Mouse (Mus musculus): Measurements from ENCODE around the gene Ctr9. TPM values are rescaled to one million over a fixed set of nuclear protein-coding genes. Genes with fewer than 3 reads are reported as not detected.

The Ctr9 gene
- polyA plus RNA-seq (2011; ENCODE audit: insufficient read depth, insufficient read length, low replicate concordance, missing spikeins), result 12.1 and 21.2 TPM in 2 replicates

DNA sequence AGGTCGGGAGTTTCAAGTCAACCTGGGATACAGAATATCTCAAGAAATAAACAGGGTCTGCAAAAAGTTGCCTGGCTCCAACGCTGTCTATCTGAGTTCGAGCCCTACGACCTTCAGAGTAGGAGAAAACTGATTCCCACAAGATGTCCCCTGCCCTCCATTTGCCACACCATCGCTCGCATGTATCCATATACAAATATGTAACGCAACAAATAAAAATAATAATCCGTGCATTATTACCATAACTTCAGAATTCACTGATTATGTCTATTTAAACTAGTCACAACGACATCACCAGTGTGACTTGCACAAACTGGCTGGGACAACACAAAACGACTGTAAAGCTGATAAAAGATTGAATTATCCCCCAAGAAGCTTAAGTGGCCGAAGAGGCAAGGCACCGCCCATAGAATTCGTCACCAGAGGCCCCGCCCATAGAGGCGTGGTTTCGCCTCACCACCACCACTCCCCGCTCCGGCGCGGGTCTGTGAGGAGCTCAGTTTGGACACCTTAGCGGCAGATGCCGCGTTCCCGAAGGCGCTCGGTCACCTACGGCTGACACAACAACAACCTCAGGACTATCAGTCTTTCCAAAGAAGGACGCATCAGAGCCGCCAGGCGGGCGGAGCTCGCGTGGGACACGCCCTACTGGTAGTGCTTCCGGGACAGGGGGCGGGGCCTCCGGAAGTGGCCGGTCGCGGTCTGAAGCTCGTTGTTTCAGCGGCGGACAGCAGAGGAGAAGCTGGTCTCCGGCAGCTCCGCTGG lies at the start of gene Ctr9:
Gene Ctr9, plus strand, starts transcription at position 671 of the 765 bp plus-strand sequence.
- TF ChIP-seq POLR2A (IDR thresholded peaks at IDR 0.05; ENCODE audit: borderline replicate concordance, control insufficient read depth, low read depth, low read length), result peak; percentile 78; the same call in 1 of the 2 replicates
- TF ChIP-seq CTCF (IDR thresholded peaks at IDR 0.05; ENCODE audit: control insufficient read depth, insufficient read depth, low read length), result no peak
- peak within 1 kb of the TSS; percentile 90 for H3K27ac ChIP-seq (ENCODE audit: control insufficient read depth, insufficient read depth, low read depth, low read length, poor library complexity)
- 7% methylated on average over 45 of the region's 45 CpGs for WGBS
- H3K4me3 ChIP-seq (replicated peaks; ENCODE audit: control insufficient read depth, low read depth, low read length), result peak within 1 kb of the TSS; percentile 80
- no peaks in the 10 kb centered on the region; the same call in 1 of the 2 replicates for H3K4me1 ChIP-seq (ENCODE audit: control insufficient read depth, insufficient read depth, low read length)

DNA sequence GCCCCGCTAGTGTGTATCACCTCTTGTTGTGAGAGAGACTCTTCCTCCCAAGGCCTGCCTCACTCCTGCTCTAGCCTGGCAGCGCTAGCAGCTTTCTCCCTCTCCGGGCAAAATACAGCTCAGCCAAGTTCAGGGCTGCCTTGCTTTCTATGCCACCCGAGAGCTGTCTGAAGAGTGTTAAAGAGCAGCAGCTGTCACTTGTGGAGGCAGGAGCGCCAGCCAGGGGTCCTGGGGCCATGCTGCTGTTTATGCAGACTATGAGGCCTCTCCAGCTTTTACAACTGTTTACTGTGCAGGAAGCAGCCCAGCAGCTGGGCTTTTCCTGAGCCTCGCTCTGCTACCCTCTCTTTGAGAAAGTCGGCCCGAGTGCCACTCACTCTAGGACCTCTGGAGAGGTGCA lies 47.7 kb upstream of the Ctr9 start:
- H3K27ac ChIP-seq (ENCODE audit: control insufficient read depth, insufficient read depth, low read depth, low read length, poor library complexity), result no peak overlapping the region
- 43% methylated on average over 8 of the region's 8 CpGs for WGBS
- TF ChIP-seq CTCF (IDR thresholded peaks at IDR 0.05; ENCODE audit: control insufficient read depth, insufficient read depth, low read length) (no peak), POLR2A (IDR thresholded peaks at IDR 0.05; ENCODE audit: borderline replicate concordance, control insufficient read depth, low read depth, low read length) (no peak)
- no peak overlapping the region for H3K4me3 ChIP-seq (replicated peaks; ENCODE audit: control insufficient read depth, low read depth, low read length)
- H3K4me1 ChIP-seq (ENCODE audit: control insufficient read depth, insufficient read depth, low read length), result peaks cover 7% of the 10 kb centered on the region

DNA sequence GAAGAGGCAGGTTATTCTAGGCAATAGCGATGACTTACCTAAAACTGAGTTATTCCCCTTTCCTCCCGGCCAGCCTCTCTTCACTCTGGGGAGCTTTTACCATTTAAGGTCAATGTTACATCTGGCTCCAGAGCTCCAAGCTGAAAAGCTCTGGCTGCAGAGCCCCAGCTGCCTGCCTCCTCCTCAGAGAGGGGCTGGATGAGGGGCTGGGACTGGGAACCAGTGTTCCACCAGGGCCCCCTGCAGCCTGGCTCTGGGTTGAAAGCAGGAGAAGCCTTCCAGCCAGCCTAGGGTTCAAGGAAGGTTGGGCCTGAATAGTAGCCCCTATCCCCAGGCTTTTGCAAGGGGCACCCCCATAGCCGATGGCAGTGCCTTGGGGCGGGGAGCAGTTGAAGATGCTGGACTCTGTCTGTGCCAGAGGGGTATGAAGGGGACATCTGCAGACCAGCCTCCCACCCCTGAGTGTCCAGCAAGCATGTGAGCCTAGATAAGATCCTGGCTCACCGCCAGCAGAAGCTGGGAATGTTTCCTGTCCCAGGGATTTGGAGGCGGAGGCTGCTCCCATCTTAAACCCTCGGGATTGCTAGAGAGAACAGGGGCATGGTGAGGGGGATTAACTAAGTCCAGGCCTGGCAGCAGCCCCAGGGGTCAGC lies 46.6 kb upstream of the Ctr9 start, which contains the start of gene Mrvi1:
Gene Mrvi1, minus strand, starts transcription at position 409 of the 653 bp plus-strand sequence.
- H3K27ac ChIP-seq (ENCODE audit: control insufficient read depth, insufficient read depth, low read depth, low read length, poor library complexity), result no peak within 1 kb of the TSS
- peaks cover under 1% of the 10 kb centered on the region for H3K4me1 ChIP-seq (ENCODE audit: control insufficient read depth, insufficient read depth, low read length)
- TF ChIP-seq POLR2A (IDR thresholded peaks at IDR 0.05; ENCODE audit: borderline replicate concordance, control insufficient read depth, low read depth, low read length), result no peak
- no peak for TF ChIP-seq CTCF (IDR thresholded peaks at IDR 0.05; ENCODE audit: control insufficient read depth, insufficient read depth, low read length)
- no peak within 1 kb of the TSS for H3K4me3 ChIP-seq (replicated peaks; ENCODE audit: control insufficient read depth, low read depth, low read length)
- 68% methylated on average over 7 of the region's 7 CpGs for WGBS

DNA sequence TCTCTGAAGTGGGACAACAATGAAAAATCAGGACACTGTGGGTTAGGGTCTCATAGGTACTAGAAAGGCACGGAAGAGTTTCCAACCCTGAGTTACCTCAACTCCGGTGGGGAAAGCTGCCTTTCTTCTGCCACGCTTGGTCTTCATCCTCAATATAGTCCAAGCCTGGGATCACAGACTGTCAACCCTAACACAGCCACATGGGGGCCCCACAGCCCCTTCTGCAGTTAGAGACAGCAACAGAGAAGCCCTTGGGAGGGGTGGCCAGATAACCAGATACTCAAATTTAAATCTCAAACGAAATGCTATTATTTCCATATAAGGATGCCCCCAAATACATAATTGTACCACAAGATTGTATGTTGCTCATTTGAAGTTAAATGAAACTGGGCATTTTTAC lies 46.0 kb upstream of the Ctr9 start:
- Histone ChIP-seq H3K4me1 (ENCODE audit: control insufficient read depth, insufficient read depth, low read length) (no peaks in the 10 kb centered on the region), H3K27ac (ENCODE audit: control insufficient read depth, insufficient read depth, low read depth, low read length, poor library complexity) (no peak overlapping the region), H3K4me3 (replicated peaks; ENCODE audit: control insufficient read depth, low read depth, low read length) (no peak overlapping the region)
- TF ChIP-seq CTCF (IDR thresholded peaks at IDR 0.05; ENCODE audit: control insufficient read depth, insufficient read depth, low read length) (peak; percentile 50; the same call in 1 of the 2 replicates), POLR2A (IDR thresholded peaks at IDR 0.05; ENCODE audit: borderline replicate concordance, control insufficient read depth, low read depth, low read length) (no peak)
- 42% methylated on average over 4 of the region's 4 CpGs for WGBS

DNA sequence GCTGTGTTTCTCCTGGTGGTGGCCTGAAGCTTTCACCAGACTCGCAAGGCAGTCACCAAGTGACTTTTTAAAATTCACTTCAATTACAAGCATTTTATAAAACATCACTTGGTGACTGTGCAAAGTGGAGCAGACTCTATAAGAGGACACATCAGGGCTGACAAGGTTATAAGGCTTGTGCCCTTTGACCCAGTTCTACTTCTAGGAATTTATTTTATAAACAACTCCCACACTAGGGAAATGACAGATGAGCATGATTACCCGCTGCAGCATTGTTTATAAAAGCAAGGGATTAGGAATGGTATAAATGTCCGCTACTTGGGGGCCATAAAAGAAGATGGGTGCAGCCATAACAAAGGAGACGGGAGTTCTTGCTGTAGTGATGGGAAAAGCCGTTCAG lies 45.1 kb upstream of the Ctr9 start:
- no peaks in the 10 kb centered on the region for H3K4me1 ChIP-seq (ENCODE audit: control insufficient read depth, insufficient read depth, low read length)
- H3K4me3 ChIP-seq (replicated peaks; ENCODE audit: control insufficient read depth, low read depth, low read length), result no peak overlapping the region
- no peak for TF ChIP-seq POLR2A (IDR thresholded peaks at IDR 0.05; ENCODE audit: borderline replicate concordance, control insufficient read depth, low read depth, low read length)
- no peak for TF ChIP-seq CTCF (IDR thresholded peaks at IDR 0.05; ENCODE audit: control insufficient read depth, insufficient read depth, low read length)
- H3K27ac ChIP-seq (ENCODE audit: control insufficient read depth, insufficient read depth, low read depth, low read length, poor library complexity), result no peak overlapping the region
- 84% methylated on average over 5 of the region's 5 CpGs for WGBS

DNA sequence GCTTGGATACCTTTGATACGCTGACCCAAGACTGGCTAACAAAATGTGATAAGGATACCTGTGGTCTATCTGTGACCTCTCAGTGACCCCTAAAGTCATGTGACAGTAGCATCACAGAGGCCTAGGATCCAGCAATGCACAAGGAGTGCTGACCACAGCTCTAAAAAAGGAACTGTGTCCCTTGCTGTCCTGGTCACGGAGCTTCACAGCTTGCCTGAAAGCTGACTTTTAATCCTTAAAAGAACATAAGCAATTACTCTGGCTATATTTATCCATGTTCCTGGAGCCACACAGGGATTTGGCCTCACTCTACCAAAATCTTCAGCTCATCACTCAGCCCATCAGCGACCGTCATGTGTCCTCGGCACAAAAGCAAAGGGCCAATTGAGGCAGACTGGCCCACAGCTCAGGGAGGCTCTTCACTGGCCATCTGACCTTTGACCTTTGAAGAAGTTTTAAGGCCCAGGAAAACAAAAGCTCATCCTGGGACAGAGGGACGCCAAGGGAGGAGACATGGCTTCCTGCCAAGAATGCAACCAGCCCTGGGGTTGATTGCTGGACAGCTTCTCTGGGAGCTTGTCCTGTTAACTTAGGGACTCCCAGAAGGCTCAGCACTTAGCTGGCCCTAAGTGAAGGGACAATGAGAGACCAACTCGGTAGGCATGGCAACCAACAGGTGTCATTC lies 43.0 kb upstream of the Ctr9 start:
- Histone ChIP-seq H3K4me1 (ENCODE audit: control insufficient read depth, insufficient read depth, low read length) (no peaks in the 10 kb centered on the region), H3K4me3 (replicated peaks; ENCODE audit: control insufficient read depth, low read depth, low read length) (no peak overlapping the region), H3K27ac (ENCODE audit: control insufficient read depth, insufficient read depth, low read depth, low read length, poor library complexity) (no peak overlapping the region)
- no peak for TF ChIP-seq CTCF (IDR thresholded peaks at IDR 0.05; ENCODE audit: control insufficient read depth, insufficient read depth, low read length)
- TF ChIP-seq POLR2A (IDR thresholded peaks at IDR 0.05; ENCODE audit: borderline replicate concordance, control insufficient read depth, low read depth, low read length), result no peak
- 85% methylated on average over 7 of the region's 7 CpGs for WGBS

DNA sequence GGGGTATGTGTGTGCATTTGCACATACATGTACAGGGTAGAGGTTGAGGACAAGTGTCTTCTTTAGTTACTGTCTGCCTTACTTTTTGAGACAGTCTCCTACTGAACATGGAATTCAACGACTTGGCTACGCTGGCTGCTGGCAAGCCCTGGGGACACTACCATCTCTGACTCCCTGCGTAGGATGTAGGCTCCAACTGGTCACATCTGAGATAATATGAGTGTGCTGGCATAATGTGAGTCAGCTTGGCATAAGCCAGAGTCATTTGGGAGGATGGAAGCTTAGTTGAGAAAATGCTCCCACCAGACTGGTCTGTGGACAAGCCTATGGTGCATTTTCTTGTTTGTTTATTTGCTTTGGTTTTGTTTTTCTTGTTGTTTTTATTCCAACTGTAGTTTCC lies 40.7 kb upstream of the Ctr9 start:
- Histone ChIP-seq H3K4me3 (replicated peaks; ENCODE audit: control insufficient read depth, low read depth, low read length) (no peak overlapping the region), H3K4me1 (ENCODE audit: control insufficient read depth, insufficient read depth, low read length) (no peaks in the 10 kb centered on the region), H3K27ac (ENCODE audit: control insufficient read depth, insufficient read depth, low read depth, low read length, poor library complexity) (no peak overlapping the region)
- 90% methylated on average over 3 of the region's 3 CpGs for WGBS
- TF ChIP-seq POLR2A (IDR thresholded peaks at IDR 0.05; ENCODE audit: borderline replicate concordance, control insufficient read depth, low read depth, low read length) (no peak), CTCF (IDR thresholded peaks at IDR 0.05; ENCODE audit: control insufficient read depth, insufficient read depth, low read length) (no peak)

Data from bone marrow, adult 2 months (tissue).